Mouse (Mus musculus) neural tube, embryonic 15.5 days (tissue): Measurements from ENCODE around the gene Sphk1. TPM values are rescaled to one million over a fixed set of nuclear protein-coding genes. Genes with fewer than 3 reads are reported as not detected.
A peak's percentile ranks its signal among the peaks of the same experiment; 100 is the strongest.

Experiments used
- ATAC-seq: fragments of 200-750 bp; cut with Nextera tagmentation; 2 replicates; pipeline ENCODE4 v1.8.0; 2017; ENCODE audit warnings: mild to moderate bottlenecking, moderate TSS enrichment, moderate library complexity; ENCODE audit not compliant: low FRiP score
- H3K27ac ChIP-seq: fragments of 300-500 bp; sonication (generic); replicated peaks from 2 replicates; pipeline ENCODE4 v1.5.1; 2015; ENCODE audit warnings: mild to moderate bottlenecking, inconsistent platforms
- H3K27me3 ChIP-seq: fragments of 300-500 bp; sonication (generic); replicated peaks from 2 replicates; pipeline ENCODE4 v1.6.1; 2015; ENCODE audit warnings: inconsistent platforms
- H3K36me3 ChIP-seq: fragments of 300-500 bp; sonication (generic); 2 replicates; pipeline ENCODE4 v1.6.1; 2015; ENCODE audit warnings: inconsistent platforms
- H3K4me1 ChIP-seq: fragments of 300-500 bp; sonication (generic); 2 replicates; pipeline ENCODE4 v1.6.1; 2015; ENCODE audit warnings: inconsistent platforms
- H3K4me2 ChIP-seq: fragments of 300-500 bp; sonication (generic); 2 replicates; pipeline ENCODE4 v1.6.1; 2015; ENCODE audit warnings: inconsistent platforms, mild to moderate bottlenecking, moderate library complexity
- H3K4me3 ChIP-seq: fragments of 300-500 bp; sonication (generic); replicated peaks from 2 replicates; pipeline ENCODE4 v1.5.1; 2015; ENCODE audit warnings: mild to moderate bottlenecking, inconsistent platforms
- H3K9ac ChIP-seq: fragments of 300-500 bp; sonication (generic); replicated peaks from 2 replicates; pipeline ENCODE4 v1.6.1; 2015; ENCODE audit warnings: mild to moderate bottlenecking, inconsistent platforms
- H3K9me3 ChIP-seq: fragments of 300-500 bp; sonication (generic); replicated peaks from 2 replicates; pipeline ENCODE4 v1.6.1; 2016; ENCODE audit warnings: inconsistent platforms
- WGBS: fragments of 180-500 bp; shearing (Covaris S2); methylation state at CpG from one replicate; pipeline ENCODE4 v1.1.7; 2015; ENCODE audit warnings: mixed read lengths; 5-methylcytosine and 5-hydroxymethylcytosine counted together
- polyA plus RNA-seq: library from polyadenylated mRNA; unstranded; fragments of >200 nt; fragmentation: Nextera tagmentation; extraction: Ambion mirVana; gene quantifications from 2 replicates; pipeline ENCODE4 v1.2.1, GENCODE M21; 2015

The Sphk1 gene
- polyA plus RNA-seq, 1 experiment from 2014 or later: 2.8 TPM

GRCm38 (mm10) chr11:116548780-116549179, 18.1 kb downstream of the Sphk1 start:
- ATAC-seq: no peak
- Histone ChIP-seq H3K9me3 (no peaks in the 10 kb centered on the region), H3K9ac (no peak overlapping the region), H3K36me3 (peaks cover 41% of the 10 kb centered on the region), H3K27me3 (no peaks in the 10 kb centered on the region), H3K4me1 (peaks cover 17% of the 10 kb centered on the region; the same call in 1 of the 2 replicates), H3K27ac (no peak overlapping the region), H3K4me2 (no peak overlapping the region), H3K4me3 (no peak overlapping the region)
- 95% methylated on average over 9 of the region's 9 CpGs for WGBS

DNA sequence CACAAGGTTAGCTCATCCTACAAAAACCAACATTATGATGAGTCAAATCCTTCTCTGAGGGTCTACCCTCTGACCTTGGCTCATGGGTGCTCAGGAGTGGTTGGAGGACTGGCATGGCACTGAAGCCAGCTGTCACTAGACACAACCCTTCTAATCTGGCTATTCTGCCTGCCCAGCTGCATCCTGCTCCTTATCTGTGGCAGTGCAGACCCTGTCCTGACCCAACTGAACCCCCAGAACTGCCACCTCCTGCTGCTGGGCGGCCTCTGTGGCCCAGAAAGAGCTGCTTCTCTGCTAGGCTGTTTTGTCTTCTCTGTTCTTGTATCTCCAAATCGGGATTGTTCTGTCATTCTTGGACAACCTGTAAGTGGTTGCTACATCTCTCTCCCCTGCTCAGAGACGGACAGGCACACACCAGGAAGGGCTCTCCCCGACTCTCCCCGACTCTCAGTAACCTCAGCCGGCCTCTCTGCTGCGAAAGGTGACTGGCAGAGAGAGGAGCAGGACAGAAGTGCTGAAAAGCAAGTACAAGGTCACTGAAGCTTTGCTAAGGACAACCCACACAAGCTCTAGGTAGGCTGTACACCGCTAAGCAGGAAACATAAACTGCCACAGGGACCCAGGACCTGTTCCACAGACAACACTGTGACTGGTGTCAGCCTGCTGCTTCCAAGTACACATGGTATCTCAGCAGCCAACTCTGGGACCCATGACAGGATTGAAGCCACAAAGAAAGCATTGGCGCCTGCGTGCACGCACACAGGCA, 18.7 kb downstream of the Sphk1 start:
- no peaks in the 10 kb centered on the region for H3K27me3 ChIP-seq
- H3K9me3 ChIP-seq: no peaks in the 10 kb centered on the region
- no peak overlapping the region for H3K9ac ChIP-seq
- peaks cover 35% of the 10 kb centered on the region for H3K36me3 ChIP-seq
- H3K27ac ChIP-seq: no peak overlapping the region
- H3K4me3 ChIP-seq: no peak overlapping the region
- peaks cover 22% of the 10 kb centered on the region for H3K4me1 ChIP-seq
- 93% methylated on average over 11 of the region's 11 CpGs for WGBS
- ATAC-seq: no peak
- H3K4me2 ChIP-seq: no peak overlapping the region

DNA sequence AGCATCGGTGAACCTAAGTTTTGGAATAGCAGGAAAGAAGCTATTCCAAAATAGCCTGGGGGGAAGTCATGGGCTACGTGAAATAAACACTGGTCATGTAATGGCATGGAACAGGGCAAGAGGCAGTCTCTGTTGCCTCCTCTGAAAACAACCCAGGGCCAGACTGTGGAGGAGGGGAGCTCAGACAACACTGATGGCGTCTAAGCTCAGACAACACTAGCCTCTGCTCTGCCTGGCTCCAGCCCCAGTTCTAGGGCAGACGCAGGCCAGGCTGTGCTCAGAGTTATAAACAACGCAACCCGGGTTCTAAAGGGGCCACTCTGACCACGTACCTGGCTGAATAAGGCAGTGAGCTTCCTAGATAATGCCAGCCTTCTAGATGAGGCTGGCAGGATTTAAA, 20.0 kb downstream of the Sphk1 start:
- Histone ChIP-seq H3K4me3 (no peak overlapping the region), H3K4me2 (no peak overlapping the region), H3K27ac (no peak overlapping the region), H3K36me3 (peaks cover 22% of the 10 kb centered on the region), H3K27me3 (no peaks in the 10 kb centered on the region), H3K9me3 (no peaks in the 10 kb centered on the region), H3K4me1 (peaks cover 33% of the 10 kb centered on the region), H3K9ac (no peak overlapping the region)
- ATAC-seq: no peak
- WGBS: 68% methylated on average over 7 of the region's 7 CpGs

DNA sequence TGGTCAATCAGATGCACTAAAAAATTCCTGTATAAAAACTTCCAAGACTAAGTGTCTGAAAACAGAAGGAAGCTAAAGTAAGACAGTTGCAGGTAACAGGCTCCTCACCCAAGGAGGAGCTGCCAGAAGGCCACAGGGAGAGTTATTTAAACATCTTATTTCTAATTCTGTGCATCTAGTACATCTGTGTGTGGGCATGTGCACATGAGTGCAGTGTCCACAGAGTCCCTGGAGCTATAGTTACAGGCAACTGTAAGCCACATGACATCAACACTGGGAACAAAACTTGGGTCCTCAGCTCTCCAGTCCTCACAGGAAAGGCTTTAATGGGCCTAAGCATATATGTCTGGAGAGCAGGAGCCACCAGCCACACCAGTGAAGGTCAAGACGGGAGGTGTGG, 21.5 kb downstream of the Sphk1 start:
- Histone ChIP-seq H3K4me3 (no peak overlapping the region), H3K36me3 (peaks cover 8% of the 10 kb centered on the region), H3K27ac (no peak overlapping the region), H3K27me3 (no peaks in the 10 kb centered on the region), H3K4me2 (no peak overlapping the region), H3K9ac (no peak overlapping the region), H3K9me3 (no peaks in the 10 kb centered on the region), H3K4me1 (peaks cover 47% of the 10 kb centered on the region)
- WGBS: 75% methylated on average over 1 of the region's 1 CpGs
- ATAC-seq: no peak

GRCm38 (mm10) chr11:116554171-116554878, 23.6 kb downstream of the Sphk1 start:
- Histone ChIP-seq H3K27ac (0 out of 2 replicates have a peak overlapping the region, but pooled peaks have one; percentile 5), H3K9me3 (no peaks in the 10 kb centered on the region), H3K4me3 (no peak overlapping the region), H3K27me3 (no peaks in the 10 kb centered on the region), H3K4me2 (no peak overlapping the region), H3K36me3 (no peaks in the 10 kb centered on the region), H3K9ac (no peak overlapping the region), H3K4me1 (peaks cover 67% of the 10 kb centered on the region)
- WGBS: 47% methylated on average over 12 of the region's 12 CpGs
- ATAC-seq: no peak

- H3K4me3 ChIP-seq: no peak overlapping the region
- H3K27ac ChIP-seq: no peak overlapping the region
- no peaks in the 10 kb centered on the region for H3K36me3 ChIP-seq
- peaks cover 60% of the 10 kb centered on the region for H3K4me1 ChIP-seq
- no peak overlapping the region for H3K9ac ChIP-seq
- no peaks in the 10 kb centered on the region for H3K27me3 ChIP-seq
- no peak overlapping the region for H3K4me2 ChIP-seq
- WGBS: 73% methylated on average over 1 of the region's 1 CpGs
- no peak for ATAC-seq
- no peaks in the 10 kb centered on the region for H3K9me3 ChIP-seq
These were observed 24.8 kb downstream of the Sphk1 start for GRCm38 (mm10) chr11:116555572-116555971.

GRCm38 (mm10) chr11:116556308-116556707, 25.6 kb downstream of the Sphk1 start:
- Histone ChIP-seq H3K27ac (no peak overlapping the region), H3K4me2 (no peak overlapping the region), H3K9ac (no peak overlapping the region), H3K27me3 (no peaks in the 10 kb centered on the region), H3K4me3 (no peak overlapping the region), H3K9me3 (no peaks in the 10 kb centered on the region), H3K4me1 (peaks cover 53% of the 10 kb centered on the region), H3K36me3 (no peaks in the 10 kb centered on the region)
- no peak for ATAC-seq
- WGBS: 66% methylated on average over 6 of the region's 6 CpGs

DNA sequence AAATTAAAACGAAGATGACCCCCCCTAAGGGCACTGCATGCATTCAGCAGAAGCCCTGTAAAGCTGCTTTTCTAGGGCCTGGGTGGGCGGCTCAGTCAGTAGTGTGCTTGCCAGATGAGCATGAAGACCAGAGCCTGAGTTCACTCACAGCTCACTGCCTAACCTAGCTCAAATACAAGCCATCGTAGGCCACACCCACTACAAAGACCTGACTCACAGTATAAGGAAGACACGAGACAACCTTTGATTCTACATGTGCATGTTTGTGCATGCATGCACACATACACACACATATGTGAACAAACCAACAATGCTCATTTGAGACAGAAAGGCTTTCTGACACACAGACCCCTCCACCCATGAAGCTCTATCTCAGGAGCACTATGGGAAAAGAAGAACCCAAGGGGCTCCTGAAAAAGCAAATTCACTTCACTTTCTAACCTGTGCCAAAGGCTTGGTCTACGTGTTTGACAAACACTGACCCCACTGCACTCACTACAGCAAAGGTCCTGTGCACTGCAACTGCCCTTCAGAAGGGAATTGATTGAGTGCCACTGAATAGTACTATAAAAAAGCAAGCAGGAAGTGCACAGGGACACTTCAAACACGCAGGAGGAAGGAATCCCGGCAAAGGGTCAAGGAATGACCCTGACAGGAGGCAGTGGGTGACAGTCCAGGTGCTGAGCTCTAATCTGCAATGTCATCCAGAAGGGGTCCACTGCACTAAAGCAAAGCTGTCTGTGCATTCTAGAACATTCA, 34.7 kb downstream of the Sphk1 start:
- H3K36me3 ChIP-seq: no peaks in the 10 kb centered on the region
- no peak for ATAC-seq
- H3K9me3 ChIP-seq: no peaks in the 10 kb centered on the region
- 60% methylated on average over 7 of the region's 7 CpGs for WGBS
- H3K27ac ChIP-seq: no peak overlapping the region
- no peaks in the 10 kb centered on the region for H3K27me3 ChIP-seq
- no peak overlapping the region for H3K9ac ChIP-seq
- H3K4me3 ChIP-seq: no peak overlapping the region
- no peak overlapping the region for H3K4me2 ChIP-seq
- H3K4me1 ChIP-seq: peaks cover 26% of the 10 kb centered on the region

DNA sequence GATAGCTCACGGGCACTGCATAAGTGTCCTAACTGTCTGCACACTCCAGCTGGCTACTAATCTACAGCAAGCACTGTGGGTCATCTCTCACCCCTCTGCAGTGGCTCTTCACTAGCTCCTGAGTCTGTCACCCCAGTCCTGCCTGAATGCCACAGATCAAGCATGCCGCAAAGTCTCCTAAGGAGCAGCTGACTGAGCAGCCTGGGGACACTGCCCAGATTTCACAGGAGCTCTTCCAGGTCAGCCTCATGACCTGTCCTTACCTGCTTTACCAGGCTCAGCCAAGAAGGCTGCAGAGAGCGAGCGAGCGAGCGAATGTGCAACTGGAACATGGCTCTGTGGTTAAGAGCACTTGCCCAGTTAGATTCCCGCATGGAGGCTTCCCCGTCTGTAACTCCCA, 36.8 kb downstream of the Sphk1 start:
- Histone ChIP-seq H3K4me3 (no peak overlapping the region), H3K4me2 (no peak overlapping the region), H3K9me3 (no peaks in the 10 kb centered on the region), H3K27ac (no peak overlapping the region), H3K4me1 (peaks cover 44% of the 10 kb centered on the region), H3K27me3 (no peaks in the 10 kb centered on the region), H3K9ac (no peak overlapping the region), H3K36me3 (no peaks in the 10 kb centered on the region)
- 87% methylated on average over 8 of the region's 8 CpGs for WGBS
- ATAC-seq: no peak

GRCm38 (mm10) chr11:116570821-116571220, 40.1 kb downstream of the Sphk1 start:
- H3K4me1 ChIP-seq: peaks cover 75% of the 10 kb centered on the region
- no peak for ATAC-seq
- WGBS: 80% methylated on average over 7 of the region's 7 CpGs

GRCm38 (mm10) chr11:116571767-116572679, 41.3 kb downstream of the Sphk1 start:
- no peak for ATAC-seq
- peaks cover 85% of the 10 kb centered on the region for H3K4me1 ChIP-seq
- 84% methylated on average over 19 of the region's 19 CpGs for WGBS
- no peak overlapping the region for H3K4me2 ChIP-seq
- H3K36me3 ChIP-seq: no peaks in the 10 kb centered on the region
- H3K27me3 ChIP-seq: no peaks in the 10 kb centered on the region
- no peak overlapping the region for H3K9ac ChIP-seq
- no peak overlapping the region for H3K27ac ChIP-seq
- H3K9me3 ChIP-seq: no peaks in the 10 kb centered on the region
- H3K4me3 ChIP-seq: no peak overlapping the region

More at GRCm38 (mm10) chr11:116570821-116571220, 40.1 kb downstream of the Sphk1 start:
- Histone ChIP-seq H3K4me3 (no peak overlapping the region), H3K4me2 (no peak overlapping the region), H3K9me3 (no peaks in the 10 kb centered on the region), H3K36me3 (no peaks in the 10 kb centered on the region), H3K27me3 (no peaks in the 10 kb centered on the region), H3K27ac (no peak overlapping the region), H3K9ac (no peak overlapping the region)
